Mouse (Mus musculus) forebrain, postnatal 0 days (tissue): Measurements from ENCODE around the gene Fam13a. TPM values are rescaled to one million over a fixed set of nuclear protein-coding genes. Genes with fewer than 3 reads are reported as not detected.

Experiments used
- ATAC-seq: fragments of 200-750 bp; cut with Nextera tagmentation; 2 replicates; pipeline ENCODE4 v1.8.0; 2017; ENCODE audit warnings: mild to moderate bottlenecking, moderate library complexity
- DNase-seq: peaks from one replicate; pipeline ENCODE4 v3.0.0-alpha.2; 2015
- H3K27ac ChIP-seq: fragments of 300-500 bp; sonication (generic); 2 replicates; pipeline ENCODE4 v1.5.1; 2014; ENCODE audit warnings: low read depth, mild to moderate bottlenecking, antibody characterized with exemption, low read length, moderate library complexity, mixed read lengths
- H3K27me3 ChIP-seq: fragments of 300-500 bp; sonication (generic); 2 replicates; pipeline ENCODE4 v1.6.1; 2014; ENCODE audit warnings: mild to moderate bottlenecking, low read length, mixed read lengths; ENCODE audit not compliant: insufficient read depth
- H3K36me3 ChIP-seq: fragments of 300-500 bp; sonication (generic); 2 replicates; pipeline ENCODE4 v1.6.1; 2014; ENCODE audit warnings: mild to moderate bottlenecking, moderate library complexity; ENCODE audit not compliant: insufficient read depth
- H3K4me1 ChIP-seq: fragments of 300-500 bp; sonication (generic); 2 replicates; pipeline ENCODE4 v1.6.1; 2014; ENCODE audit warnings: antibody characterized with exemption; ENCODE audit not compliant: insufficient read depth
- H3K4me2 ChIP-seq: fragments of 300-500 bp; sonication (generic); 2 replicates; pipeline ENCODE4 v1.6.1; 2014; ENCODE audit warnings: low read depth, mild to moderate bottlenecking, moderate library complexity
- H3K4me3 ChIP-seq: fragments of 300-500 bp; sonication (generic); 2 replicates; pipeline ENCODE4 v1.5.1; 2014; ENCODE audit warnings: low read depth, low read length, mixed read lengths
- H3K9ac ChIP-seq: fragments of 300-500 bp; sonication (generic); 2 replicates; pipeline ENCODE4 v1.6.1; 2014; ENCODE audit warnings: mild to moderate bottlenecking
- H3K9me3 ChIP-seq: fragments of 300-500 bp; sonication (generic); 2 replicates; pipeline ENCODE4 v1.6.1; 2016; ENCODE audit warnings: low read length
- CTCF ChIP-seq: sonication (generic); IDR thresholded peaks from 2 replicates; pipeline ENCODE4 v1.5.1; 2016; ENCODE audit warnings: antibody characterized with exemption, control low read depth, low read depth
- WGBS: fragments of 180-500 bp; shearing (Covaris S2); extraction: QIAGEN DNeasy Blood & Tissue Kit; methylation state at CpG from one replicate; pipeline ENCODE4 v1.1.7; 2014; 5-methylcytosine and 5-hydroxymethylcytosine counted together
- polyA plus RNA-seq: library from polyadenylated mRNA; unstranded; fragments of >200 nt; fragmentation: Nextera tagmentation; extraction: Ambion mirVana; gene quantifications from 2 replicates; pipeline ENCODE4 v1.2.1, GENCODE M21; 2015
- total RNA-seq: library from RNA; depleted of rRNA; stranded (reverse); fragments of >200 nt; gene quantifications from 2 replicates; pipeline ENCODE4 v1.2.3, GENCODE M21; 2014

The Fam13a gene
- total and polyA plus RNA-seq, 2 experiments from 2014 or later: 6.6 to 8.5 TPM

GRCm38 (mm10) chr6:58962691-58963090, 61.7 kb downstream of the Fam13a start:
- ATAC-seq: no peak

GRCm38 (mm10) chr6:58960523-58960922, 63.8 kb downstream of the Fam13a start:
- Histone ChIP-seq H3K36me3 (peaks cover 6% of the 10 kb centered on the region; the same call in 1 of the 2 replicates), H3K9ac (no peak overlapping the region), H3K9me3 (no peaks in the 10 kb centered on the region), H3K4me2 (no peak overlapping the region), H3K4me1 (no peaks in the 10 kb centered on the region), H3K27ac (no peak overlapping the region), H3K27me3 (no peaks in the 10 kb centered on the region), H3K4me3 (no peak overlapping the region)
- no peak for DNase-seq
- no peak for ATAC-seq
- no peak for TF ChIP-seq CTCF
- WGBS: 90% methylated on average over 2 of the region's 2 CpGs

More at GRCm38 (mm10) chr6:58962691-58963090, 61.7 kb downstream of the Fam13a start:
- H3K4me3 ChIP-seq: no peak overlapping the region
- no peaks in the 10 kb centered on the region for H3K9me3 ChIP-seq
- no peak overlapping the region for H3K27ac ChIP-seq
- H3K27me3 ChIP-seq: no peaks in the 10 kb centered on the region
- H3K36me3 ChIP-seq: no peaks in the 10 kb centered on the region
- no peak for TF ChIP-seq CTCF
- DNase-seq: no peak
- no peak overlapping the region for H3K4me2 ChIP-seq
- 83% methylated on average over 5 of the region's 5 CpGs for WGBS
- H3K9ac ChIP-seq: no peak overlapping the region
- H3K4me1 ChIP-seq: peaks cover 4% of the 10 kb centered on the region; the same call in 1 of the 2 replicates

DNA sequence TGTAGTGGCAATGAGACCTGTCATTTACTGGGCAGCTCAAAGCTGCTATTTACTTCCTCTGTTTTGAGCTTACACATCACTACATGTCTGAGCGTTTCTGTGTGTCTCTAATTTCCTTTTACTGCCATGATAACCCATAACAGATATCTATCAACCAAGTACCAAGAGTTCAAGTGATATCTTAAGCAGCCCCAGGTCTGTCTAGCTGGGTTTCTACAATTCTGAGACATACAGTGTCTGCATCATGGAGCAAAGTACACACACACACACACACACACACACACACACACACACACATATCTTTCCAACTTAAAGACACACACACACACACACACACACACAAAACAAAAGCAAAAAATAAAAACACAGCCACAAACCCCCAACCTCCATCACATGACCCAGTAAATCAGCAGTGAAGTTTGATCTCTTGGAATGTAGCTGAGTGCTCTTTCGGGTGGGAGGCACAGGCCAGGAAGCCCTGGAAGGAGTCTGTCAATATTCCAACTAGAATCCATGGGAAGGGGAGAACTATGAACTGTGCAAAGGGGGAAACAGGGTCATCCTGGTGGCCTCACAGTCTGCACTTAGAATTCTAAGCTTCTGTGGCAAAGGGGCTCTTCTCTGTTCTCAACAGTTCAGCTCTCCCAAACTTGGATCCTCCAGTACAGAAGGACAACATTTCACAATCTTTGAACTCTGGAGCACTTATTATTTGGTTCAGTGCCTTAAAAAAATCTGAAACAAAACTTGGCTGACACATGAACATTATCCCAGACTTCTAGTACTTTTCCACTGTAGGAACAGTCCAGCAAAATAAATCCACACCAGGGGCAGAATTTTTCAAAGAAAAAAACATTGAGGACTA, 73.0 kb downstream of the Fam13a start:
- no peak overlapping the region for H3K4me2 ChIP-seq
- no peaks in the 10 kb centered on the region for H3K27me3 ChIP-seq
- WGBS: 75% methylated on average over 2 of the region's 2 CpGs
- H3K9ac ChIP-seq: no peak overlapping the region
- peaks cover 15% of the 10 kb centered on the region for H3K36me3 ChIP-seq
- H3K27ac ChIP-seq: no peak overlapping the region
- no peak for TF ChIP-seq CTCF
- no peaks in the 10 kb centered on the region for H3K4me1 ChIP-seq
- DNase-seq: no peak
- H3K4me3 ChIP-seq: no peak overlapping the region
- ATAC-seq: no peak
- H3K9me3 ChIP-seq: no peaks in the 10 kb centered on the region

- Histone ChIP-seq H3K4me2 (no peak overlapping the region), H3K9me3 (no peaks in the 10 kb centered on the region), H3K27me3 (no peaks in the 10 kb centered on the region), H3K9ac (no peak overlapping the region), H3K4me3 (no peak overlapping the region), H3K27ac (no peak overlapping the region), H3K4me1 (no peaks in the 10 kb centered on the region), H3K36me3 (peaks cover 14% of the 10 kb centered on the region; the same call in 1 of the 2 replicates)
- ATAC-seq: no peak
- DNase-seq: no peak
- no peak for TF ChIP-seq CTCF
- WGBS: 95% methylated on average over 1 of the region's 1 CpGs
These were observed 73.9 kb downstream of the Fam13a start for GRCm38 (mm10) chr6:58950410-58950809.

- H3K4me1 ChIP-seq: no peaks in the 10 kb centered on the region
- no peaks in the 10 kb centered on the region for H3K9me3 ChIP-seq
- H3K36me3 ChIP-seq: peaks cover 5% of the 10 kb centered on the region; the same call in 1 of the 2 replicates
- H3K4me3 ChIP-seq: no peak overlapping the region
- no peak overlapping the region for H3K4me2 ChIP-seq
- DNase-seq: peak; percentile 46
- H3K9ac ChIP-seq: no peak overlapping the region
- 47% methylated on average over 4 of the region's 4 CpGs for whole genome bisulfite sequencing
- no peak overlapping the region for H3K27ac ChIP-seq
- no peak for TF ChIP-seq CTCF
- ATAC-seq: peak; percentile 75; the same call in 1 of the 2 replicates
- no peaks in the 10 kb centered on the region for H3K27me3 ChIP-seq
These were observed 77.5 kb downstream of the Fam13a start for GRCm38 (mm10) chr6:58946840-58947239.

DNA sequence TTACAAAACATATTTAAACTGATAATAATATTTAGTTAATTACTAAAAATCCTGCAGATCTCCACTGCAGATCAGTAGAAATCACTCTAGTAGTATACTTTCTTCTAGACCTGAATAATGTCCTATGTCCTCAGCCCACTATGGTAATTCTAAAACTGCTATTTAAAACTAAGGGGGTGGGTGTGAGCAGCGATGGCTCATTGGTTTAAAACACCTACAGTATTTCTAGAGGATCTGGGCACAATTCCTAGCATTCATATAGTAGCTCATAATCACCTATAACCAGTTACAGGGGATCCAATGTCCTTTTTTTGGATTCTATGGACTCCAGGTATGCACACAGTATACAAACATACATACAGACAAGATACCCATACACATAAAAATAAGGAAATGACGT, 78.1 kb downstream of the Fam13a start:
- WGBS: 68% methylated on average over 2 of the region's 2 CpGs
- H3K4me1 ChIP-seq: no peaks in the 10 kb centered on the region
- no peaks in the 10 kb centered on the region for H3K9me3 ChIP-seq
- no peak overlapping the region for H3K4me3 ChIP-seq
- H3K9ac ChIP-seq: no peak overlapping the region
- H3K27me3 ChIP-seq: no peaks in the 10 kb centered on the region
- H3K4me2 ChIP-seq: no peak overlapping the region
- no peak for TF ChIP-seq CTCF
- H3K36me3 ChIP-seq: peaks cover 5% of the 10 kb centered on the region; the same call in 1 of the 2 replicates
- H3K27ac ChIP-seq: no peak overlapping the region
- ATAC-seq (no peak), DNase-seq (no peak)

- H3K4me3 ChIP-seq: no peak overlapping the region
- 93% methylated on average over 3 of the region's 3 CpGs for WGBS
- H3K4me1 ChIP-seq: no peaks in the 10 kb centered on the region
- ATAC-seq (no peak), DNase-seq (no peak)
- H3K9ac ChIP-seq: no peak overlapping the region
- H3K27me3 ChIP-seq: no peaks in the 10 kb centered on the region
- TF ChIP-seq CTCF: no peak
- no peak overlapping the region for H3K27ac ChIP-seq
- peaks cover 5% of the 10 kb centered on the region; the same call in 1 of the 2 replicates for H3K36me3 ChIP-seq
- no peak overlapping the region for H3K4me2 ChIP-seq
- no peaks in the 10 kb centered on the region for H3K9me3 ChIP-seq
These were observed 80.4 kb downstream of the Fam13a start for GRCm38 (mm10) chr6:58943958-58944357.
